Mouse (Mus musculus) frontal cortex, postnatal 14 days (tissue): ENCODE results near the gene Upk1a.

ENCODE experiments used
- DNase-seq, 2 experiments: peaks; one replicate each; pipeline ENCODE4 v3.0.0; 2022; ENCODE audit warnings: low spot score in 2 of 2

The Upk1a gene

GRCm38 (mm10) chr7:30604424-30604823 lies 8.2 kb downstream of the Upk1a start:
- no peak for DNase-seq

GRCm38 (mm10) chr7:30602583-30602982 lies 10.1 kb downstream of the Upk1a start:
- DNase-seq, result no peak

DNA sequence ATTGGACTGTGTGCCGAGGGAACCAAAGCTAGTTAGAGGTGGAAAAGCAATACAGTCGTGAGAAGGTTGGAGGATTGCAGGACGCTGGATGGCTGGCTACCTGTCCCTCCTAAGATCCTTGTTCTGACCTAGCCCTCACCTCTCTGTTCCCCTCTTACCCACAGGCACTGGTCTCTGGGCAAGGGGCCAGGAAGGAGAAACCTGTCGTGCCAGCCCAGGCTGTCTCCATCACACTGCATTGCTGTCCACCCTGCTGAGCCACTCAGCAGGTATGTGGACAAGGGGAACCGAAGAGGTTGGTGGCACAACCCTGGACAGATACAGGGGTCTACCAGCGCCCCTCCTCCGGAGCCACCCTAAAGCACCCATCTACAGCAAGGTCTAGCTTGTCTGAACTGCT lies 12.0 kb downstream of the Upk1a start:
- no peak for DNase-seq

- DNase-seq, result peak; percentile 85 to 87
Measured at GRCm38 (mm10) chr7:30599933-30600353, 12.7 kb downstream of the Upk1a start.

GRCm38 (mm10) chr7:30598786-30599185 lies 13.9 kb downstream of the Upk1a start, which contains the start of gene Zbtb32:
Gene Zbtb32, minus strand, starts transcription at chr7:30598909.
- no peak for DNase-seq

- DNase-seq, result no peak
Measured at GRCm38 (mm10) chr7:30596811-30597210, 15.8 kb downstream of the Upk1a start.

- DNase-seq, result no peak
Measured at GRCm38 (mm10) chr7:30596093-30596492, 16.6 kb downstream of the Upk1a start.

- no peak for DNase-seq
Measured at GRCm38 (mm10) chr7:30594510-30595024, 18.1 kb downstream of the Upk1a start.

DNA sequence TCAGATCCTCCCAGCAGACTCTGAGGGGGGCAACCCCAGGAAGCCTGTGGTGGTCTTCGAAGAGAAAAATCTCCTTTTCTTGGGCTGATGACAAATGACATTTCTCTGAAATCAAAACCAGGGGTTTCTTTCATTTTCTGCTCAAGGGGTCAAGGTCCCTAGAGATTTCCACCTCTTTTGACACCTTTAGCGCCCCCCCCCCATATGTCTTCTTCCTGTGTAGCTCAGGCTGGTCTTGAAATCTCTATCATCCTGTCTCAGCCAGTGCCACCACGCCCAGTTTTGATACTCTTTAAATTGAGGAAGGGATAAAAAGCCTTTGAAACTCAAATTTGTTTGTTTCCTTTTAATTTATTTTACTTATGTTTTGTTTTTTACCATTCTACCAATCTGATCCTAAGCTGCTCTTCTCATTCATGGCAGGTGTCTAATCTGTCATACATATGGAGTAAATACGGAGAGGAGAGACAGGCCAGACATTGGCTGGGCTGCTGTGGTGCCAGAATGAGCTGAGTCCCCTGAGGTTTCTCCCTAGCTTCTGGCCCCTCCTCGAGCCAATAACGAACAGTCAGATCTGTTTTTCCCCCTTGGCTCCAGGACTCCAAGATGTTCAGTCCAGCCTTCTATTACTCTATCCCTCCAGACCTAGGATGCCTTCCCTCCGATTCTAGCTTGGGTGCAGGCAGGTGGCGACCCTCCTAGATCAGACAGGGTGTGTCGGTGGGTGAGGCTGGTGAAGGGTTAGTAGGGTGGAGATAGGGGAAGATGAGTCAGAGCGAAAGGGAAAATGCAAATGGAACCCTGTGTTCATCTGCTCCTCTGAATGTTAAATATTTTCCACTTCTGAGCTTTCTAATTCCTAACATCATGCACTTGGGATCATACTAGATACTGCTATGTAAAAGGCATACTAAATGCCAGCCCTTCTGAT lies 18.8 kb downstream of the Upk1a start:
- no peak for DNase-seq

- DNase-seq, result no peak
Measured at GRCm38 (mm10) chr7:30592772-30593423, 19.7 kb downstream of the Upk1a start.

DNA sequence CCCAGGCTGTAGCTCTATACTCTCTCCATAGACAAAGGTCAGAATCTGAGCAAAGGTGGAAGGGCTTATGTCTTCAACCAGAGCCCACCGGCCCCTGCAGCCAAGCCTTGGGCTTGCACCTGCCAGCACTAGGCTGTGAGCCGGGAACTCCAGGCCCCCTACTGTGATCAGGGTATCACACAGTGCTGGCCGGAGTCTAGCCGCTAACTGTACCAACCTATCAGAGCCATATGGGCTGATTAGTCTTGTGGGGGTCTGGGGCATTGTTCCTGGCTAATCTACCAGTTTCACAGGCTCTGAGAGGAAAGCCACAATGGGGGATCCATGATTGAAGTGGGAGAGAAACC lies 21.1 kb downstream of the Upk1a start:
- DNase-seq, result no peak

DNA sequence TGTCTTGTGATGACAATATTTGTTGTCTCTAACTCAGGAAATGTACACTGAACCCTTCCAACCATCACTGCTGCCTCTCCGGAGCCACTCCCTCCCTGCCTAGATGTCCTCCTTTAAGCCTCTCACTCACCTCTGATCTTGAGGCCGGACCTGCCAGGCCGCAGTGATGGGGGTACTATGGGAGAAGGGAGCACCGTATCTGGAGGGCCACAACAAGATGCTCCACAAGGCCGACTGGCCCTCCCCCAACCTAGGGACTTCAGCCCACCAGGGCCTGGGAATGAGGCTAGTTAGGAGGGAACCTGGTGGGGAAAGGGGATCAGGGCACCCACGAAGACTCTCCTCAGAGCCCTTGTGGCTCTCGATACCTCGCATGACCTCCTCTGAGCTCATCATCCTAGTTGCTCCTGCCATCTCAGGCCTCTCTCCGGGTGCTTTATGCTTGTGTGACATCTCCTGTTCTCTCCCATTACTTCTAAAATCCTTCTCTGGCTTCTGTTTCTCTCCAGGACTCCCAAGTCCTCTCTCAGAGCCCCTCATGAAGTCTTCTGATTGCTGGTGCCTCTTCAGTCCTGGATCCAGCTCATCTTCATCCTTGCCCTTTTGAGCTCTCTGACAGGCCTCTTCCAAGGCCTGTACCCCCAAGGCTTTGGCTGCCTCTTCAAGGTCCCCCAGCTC lies 21.6 kb downstream of the Upk1a start:
- DNase-seq, result no peak

DNA sequence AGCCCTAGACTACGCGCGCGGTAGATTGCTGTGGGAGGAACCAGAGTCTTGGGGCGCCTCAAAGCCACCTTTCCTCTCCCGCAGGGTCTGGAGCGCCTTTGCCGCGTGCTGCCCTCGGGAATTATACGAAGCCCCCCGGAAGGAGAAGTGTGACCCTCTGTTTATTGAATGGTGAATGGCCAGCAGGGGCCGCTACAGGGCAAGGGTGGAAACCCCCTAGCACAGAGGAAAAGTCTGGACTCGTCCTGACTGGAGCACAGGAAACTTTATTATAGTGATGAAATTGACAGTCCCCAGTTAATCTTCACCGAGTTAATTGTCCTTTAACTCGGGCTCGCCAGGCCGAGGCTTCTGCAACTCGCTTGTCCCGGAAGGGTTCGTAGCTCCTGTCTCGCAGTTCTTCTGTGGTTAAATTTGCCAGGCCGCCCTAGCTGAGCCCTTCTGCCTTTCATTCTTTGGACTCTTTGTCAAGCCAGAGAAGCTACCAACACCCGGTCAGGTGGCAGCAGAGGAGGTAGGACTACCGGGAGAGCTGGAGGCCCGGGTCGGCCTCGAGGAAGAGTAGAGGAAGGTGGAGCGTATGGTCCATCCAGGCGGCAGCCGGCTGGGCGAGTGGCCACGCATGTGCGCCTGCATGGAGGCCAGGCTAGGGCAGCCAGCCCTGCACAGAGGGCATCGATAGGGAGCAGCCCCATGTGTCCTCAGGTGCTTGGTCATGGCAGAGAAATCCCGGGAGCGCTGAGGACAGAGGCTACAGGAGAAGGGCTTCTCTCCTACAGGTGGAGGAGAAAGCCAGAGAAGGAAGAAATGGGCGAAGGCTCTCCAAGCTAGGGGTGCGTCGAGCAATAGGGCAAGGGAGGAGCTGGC lies 23.0 kb downstream of the Upk1a start:
- peak; percentile 66 to 77 for DNase-seq

- peak; percentile 93 to 97 for DNase-seq
Measured at GRCm38 (mm10) chr7:30588676-30589434, 23.8 kb downstream of the Upk1a start, which contains the start of gene Kmt2b. Gene Kmt2b, minus strand, starts transcription at chr7:30588726.

DNA sequence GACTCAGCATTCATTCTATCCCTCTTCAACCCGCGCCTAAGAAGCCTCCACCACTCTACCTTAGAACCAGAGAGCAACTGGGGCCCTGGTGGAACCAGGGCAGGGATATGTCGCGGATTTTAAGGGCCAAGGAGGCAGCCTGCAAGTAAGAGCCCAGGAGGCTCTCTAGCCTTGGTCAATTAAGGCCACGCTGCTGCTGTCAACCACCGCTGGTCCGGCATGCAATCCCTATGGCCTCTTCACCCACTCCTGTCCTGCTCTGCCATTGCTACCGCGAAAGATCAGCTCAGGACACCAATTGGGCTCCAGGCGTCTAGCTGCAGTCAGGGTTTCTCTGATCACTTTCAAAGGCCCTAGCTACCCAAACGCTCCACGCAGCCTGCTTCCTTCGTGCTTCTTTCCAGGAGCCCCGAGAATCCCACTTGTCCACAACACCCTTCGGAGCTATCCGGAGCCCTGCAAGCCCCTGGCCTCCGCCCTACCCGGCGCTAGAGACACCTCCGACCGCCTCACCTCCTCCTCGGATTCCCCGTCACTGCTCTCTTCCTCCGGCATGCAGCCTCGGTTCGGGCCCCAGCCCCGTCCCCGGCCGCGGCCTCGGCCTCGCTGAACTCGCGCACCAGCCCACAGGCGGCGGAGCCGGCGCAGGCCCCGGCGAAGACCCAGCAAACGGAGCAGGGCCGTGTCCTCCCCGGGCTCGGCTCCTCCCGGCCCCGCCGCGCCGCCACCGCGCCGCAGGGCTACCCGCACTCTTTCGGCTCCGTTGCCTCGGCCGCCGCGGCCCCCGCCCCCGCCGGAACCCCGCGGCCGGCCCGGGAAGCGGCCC lies 24.6 kb downstream of the Upk1a start:
- DNase-seq, result peak in 1 of 2 experiments; percentile 57

GRCm38 (mm10) chr7:30586455-30587020 lies 26.1 kb downstream of the Upk1a start:
- no peak for DNase-seq

DNA sequence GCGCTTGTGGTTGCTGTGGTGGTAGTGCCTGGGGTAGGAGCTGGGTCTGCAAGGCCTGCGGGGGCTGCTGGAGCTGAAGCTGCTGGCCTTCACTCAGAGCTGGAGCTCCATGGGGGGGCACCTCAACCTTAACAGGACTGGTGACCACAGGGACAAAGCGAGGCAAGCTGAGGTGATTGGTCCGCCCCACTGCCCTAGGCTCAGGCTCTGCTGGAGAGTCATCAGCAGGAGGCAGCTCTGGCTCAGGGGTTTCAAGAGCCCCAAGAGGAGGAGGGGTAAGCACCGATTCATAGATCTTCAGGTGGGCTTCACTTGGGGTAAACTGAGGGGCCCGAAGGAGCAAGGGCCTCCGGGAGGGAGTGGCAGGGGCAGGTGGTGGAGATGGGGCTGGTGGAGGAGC lies 27.5 kb downstream of the Upk1a start:
- DNase-seq, result no peak

DNA sequence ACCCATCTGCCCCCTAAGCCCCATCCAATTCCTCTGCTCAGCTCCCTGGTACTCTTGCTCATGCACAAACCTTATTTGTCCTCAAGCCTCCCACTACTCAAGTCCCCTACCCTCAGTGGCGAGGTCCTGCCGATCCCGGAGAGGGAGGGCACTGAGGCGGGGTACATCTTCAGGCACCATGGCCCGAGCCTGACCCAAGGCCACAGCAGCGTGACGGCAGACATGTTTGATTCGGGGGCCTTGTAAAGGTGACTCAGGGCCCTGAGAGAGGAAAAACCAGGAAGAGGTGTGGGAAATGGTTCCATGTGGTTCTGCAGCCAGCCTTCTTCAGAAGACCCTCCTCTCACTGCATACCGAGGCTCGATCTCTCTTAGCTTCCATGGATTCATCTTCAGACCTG lies 28.3 kb downstream of the Upk1a start:
- no peak for DNase-seq

- DNase-seq, result no peak
Measured at GRCm38 (mm10) chr7:30581547-30581946, 31.1 kb downstream of the Upk1a start.
